Mouse (Mus musculus) gastrocnemius, postnatal 36 days (tissue): ENCODE measurements around the gene Ezr. TPM values are rescaled to one million over a fixed set of nuclear protein-coding genes. Genes with fewer than 3 reads are reported as not detected.

Experiments used
- DNase-seq, 2 experiments: peaks; one replicate each; pipeline ENCODE4 v3.0.0; 2022
- intact Hi-C: fragments of 180-260 bp; cut with DNase I; formaldehyde crosslinking; loops from one replicate; pipeline ENCODE4 v1.15.1; 2025
- long read RNA-seq, 2 experiments: library from polyadenylated mRNA; stranded (forward); transcript quantifications; one replicate each; pipeline ENCODE4 v2.0.0; 2021
- total RNA-seq, 2 experiments: library from RNA; stranded (reverse); gene quantifications; 2 replicates each; pipeline ENCODE4 v1.2.3; 2021

Ezr gene
- total RNA-seq, result 1 to 10 TPM; 2.1 to 2.5 TPM
- long read RNA-seq, experiment 1, partial matches to known transcripts, result 1 of 2 reads
- long read RNA-seq, experiment 1, other reads (novel, unspliced or antisense), result 0 of 2 reads
- long read RNA-seq, experiment 2, result 0 reads

DNA sequence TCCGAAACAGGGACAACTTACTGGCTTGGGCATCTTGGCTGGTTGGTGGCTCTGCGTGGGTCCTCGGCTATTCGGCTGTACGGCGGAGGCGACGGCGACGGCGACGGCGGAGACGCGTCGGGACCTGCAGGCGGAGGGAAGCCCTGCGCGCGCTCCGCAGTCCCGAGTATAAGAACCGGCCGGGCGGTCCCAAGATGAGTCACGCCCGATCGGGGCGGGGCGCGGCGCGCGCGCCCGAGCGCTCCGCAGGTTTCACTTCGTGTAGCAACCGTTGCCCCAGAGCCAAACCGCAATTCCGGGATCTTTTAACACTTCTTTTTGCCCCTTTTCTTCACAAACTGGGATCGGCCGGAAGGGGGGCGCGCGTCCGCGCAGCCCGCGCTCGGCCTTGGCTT, at the start of gene Ezr:
Gene Ezr (minus strand): TSS at position 174 of the 395 bp plus-strand sequence.
- DNase-seq, result peak; percentile 79 to 80
- intact Hi-C loops, result no loop called here

DNA sequence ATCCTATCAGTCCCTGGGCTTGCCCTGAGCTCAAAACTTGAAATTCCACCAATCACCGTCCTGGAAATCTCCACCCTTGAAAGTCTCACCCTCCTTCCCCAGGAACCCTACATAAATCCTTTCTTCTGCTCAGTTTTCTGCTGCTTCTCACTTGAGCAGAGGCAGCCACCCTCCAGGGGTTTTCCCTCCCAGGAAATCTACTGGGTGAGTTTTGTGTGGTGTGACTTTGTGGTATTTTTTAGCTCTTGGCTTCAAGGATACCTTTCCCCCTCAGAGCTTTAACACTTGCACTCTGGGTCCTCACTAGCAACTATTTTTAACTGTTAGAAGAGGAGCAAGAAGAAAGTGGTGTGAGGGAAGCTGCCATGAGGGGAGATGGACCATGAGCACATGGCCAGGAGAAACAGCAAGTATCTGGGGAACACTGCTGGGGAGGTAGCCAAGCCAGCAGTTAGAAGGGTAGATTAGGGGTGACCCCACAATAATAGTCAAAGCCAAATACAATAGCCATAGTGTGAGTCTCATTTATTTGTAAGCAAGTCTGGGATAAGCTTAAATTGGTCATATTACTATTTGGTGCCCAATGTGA, 47.5 kb upstream of the Ezr start:
- intact Hi-C loops, result no loop called here
- no peak for DNase-seq

DNA sequence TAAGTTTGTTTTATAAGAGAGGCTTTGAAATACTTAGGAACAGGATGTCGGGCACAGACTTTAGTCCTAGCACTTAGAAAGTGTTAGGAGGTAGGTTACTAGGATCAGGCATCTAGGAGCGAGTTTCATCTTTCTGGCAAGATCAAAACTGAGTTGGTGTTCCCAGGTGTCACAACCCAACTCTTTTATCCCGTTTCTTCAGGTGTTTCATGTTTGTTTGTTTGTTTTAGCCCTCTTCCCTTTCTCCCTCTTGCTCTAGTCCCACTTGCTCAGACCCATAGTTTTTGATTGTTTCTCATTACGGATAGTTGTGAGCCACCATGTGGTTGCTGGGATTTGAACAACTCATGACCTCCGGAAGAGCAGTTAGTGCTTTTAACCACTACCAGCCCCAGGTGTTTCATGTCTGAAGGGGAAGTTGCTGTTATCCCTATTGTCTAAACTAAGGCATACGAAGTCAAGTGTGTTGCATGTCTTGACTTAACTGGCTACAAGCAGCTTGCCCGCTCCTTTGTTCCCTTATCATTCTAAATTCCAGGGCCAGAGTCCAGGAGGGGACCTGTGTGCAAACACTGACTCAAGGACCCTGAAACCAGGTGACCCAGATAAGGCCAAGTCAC, 46.1 kb upstream of the Ezr start:
- intact Hi-C loops, result no loop called here
- DNase-seq, result no peak

DNA sequence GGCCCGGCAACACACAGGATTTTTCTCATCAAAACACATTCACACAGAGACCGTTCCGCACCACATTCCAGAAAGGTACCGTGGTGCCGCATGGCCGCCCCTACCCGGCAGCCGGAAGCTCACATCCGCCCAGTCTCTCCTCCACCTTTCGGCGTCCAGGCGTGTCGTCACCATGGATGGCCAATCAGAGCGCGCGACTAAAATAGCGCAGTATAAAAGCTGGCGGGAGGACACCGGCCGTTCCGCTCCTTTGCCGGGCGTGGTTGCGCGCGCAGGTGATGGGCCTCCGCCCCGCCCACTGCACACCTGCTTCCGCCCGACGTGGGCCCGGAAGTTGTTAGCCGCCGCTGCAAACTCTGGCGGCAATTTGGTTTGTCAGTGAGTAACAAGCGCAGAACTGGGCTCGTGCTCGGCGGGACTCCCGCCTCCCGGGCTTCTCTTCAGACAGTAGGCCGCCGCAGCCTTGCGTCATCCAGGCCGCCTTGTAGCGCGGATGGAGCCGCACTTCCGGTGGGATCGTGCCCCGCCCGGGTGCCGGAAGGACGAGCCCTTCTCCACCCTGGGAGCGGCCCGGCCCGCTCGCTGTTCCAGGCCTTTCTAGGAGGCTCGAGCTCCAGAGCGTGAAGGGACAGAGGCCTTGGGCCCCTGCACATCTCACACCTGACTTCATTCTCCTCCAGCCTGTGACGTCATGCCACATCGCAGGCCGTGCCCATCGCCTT, 45.3 kb upstream of the Ezr start:
- DNase-seq, result peak; percentile 79 to 86
- intact Hi-C loops, result no loop called here

DNA sequence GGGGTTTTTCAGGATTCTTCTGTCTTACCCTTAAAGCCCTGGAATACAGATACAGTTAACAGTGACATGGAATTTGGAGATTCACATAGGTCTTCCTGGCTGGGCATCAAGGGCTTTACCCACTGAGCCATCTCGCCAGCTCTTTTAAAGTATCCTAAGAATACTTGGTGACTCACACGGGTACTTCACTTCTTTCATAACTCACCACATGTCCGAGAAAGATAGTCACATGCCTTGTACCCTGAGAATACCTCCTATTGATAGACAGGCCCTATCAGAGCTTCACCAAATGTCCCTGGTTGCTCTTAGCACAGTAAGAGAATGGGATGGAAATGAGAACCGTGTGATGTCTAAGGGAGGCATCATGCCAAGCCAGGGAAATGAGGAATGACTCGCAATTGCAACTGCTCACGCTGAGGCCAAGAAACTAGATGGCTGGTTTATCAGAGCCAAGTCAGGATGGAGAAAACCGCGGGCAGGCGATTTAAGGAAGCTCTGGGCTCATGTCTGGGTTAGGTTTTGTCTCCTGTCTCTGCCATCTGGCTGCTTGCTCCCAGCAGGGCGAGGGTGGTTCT, 44.7 kb upstream of the Ezr start:
- no peak for DNase-seq
- intact Hi-C loops, result no loop called here

DNA sequence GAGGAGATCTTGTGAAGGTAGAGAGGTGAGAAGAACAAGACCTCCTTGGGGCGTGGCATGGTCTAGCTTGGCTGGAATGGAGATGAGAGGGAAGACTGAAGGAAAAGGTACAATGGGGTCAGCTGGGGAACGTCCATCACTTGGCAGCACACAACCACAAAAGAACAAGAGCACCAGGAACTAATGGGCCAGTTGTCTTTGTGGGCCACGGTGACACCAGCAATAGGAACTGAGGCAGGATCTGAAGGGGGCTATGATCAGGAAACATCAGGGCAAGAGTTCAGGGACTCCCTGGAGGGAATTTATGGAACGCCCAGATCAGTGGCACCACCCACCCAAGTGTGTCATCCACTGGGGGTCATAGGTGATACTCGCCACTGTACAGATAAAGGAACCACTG, 34.2 kb upstream of the Ezr start:
- no peak for DNase-seq
- intact Hi-C loops, result no loop called here

DNA sequence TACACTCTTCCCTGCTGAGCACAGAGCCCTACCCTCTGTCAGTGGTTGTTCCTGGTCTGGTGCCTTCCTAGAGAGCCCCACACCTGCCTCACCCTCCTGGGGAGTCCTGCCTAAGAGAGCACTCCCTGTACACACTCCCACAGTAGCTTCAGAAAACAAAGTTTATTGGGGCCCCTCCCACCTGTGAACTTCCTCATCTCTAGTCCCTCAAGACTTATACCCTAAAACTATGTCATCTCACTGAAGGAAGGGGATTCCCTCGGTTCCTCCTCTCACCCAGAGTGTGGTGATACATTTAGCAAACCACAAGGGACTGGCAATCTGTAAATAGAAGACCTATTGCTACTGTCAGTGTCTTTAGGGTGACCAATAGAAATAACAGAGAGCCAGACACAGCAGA, 33.6 kb upstream of the Ezr start:
- no peak for DNase-seq
- intact Hi-C loops, result no loop called here

DNA sequence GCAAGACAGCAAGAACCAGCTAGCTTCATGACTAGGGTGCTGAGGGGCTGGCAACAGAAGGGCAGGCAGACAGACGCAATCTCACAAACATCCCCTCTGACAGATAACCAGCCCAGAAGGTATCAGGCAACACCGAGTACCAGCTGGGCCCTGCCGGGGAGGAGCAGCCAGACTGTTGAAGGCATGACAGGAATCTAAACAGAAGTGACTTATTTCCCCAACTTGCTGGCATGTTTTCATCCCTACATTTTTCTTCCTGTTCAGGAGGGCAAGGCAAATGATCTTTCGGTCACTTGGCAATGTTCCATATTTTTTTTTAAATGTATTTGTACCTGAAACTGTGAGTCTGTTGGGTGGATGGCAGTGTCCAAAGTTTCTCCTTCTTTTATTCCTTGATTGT, 32.1 kb upstream of the Ezr start:
- DNase-seq, result no peak
- intact Hi-C loops, result no loop called here

DNA sequence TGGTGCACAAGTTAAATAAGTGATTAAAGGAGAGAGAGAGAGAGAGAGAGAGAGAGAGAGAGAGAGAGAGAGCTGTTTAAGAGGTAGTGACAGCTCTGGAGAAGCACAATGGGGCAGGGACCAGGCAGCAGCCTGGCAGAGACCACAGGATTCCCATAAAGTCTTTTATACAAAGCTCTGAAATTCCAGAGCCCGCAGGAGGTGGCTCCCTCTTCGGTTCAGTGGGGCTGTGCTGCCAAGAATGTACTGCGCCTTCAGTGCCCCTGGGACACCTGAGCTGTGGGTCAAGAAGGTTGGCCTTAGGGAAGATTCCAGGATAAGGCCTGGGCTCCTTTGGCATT, 30.2 kb upstream of the Ezr start:
- intact Hi-C loops, result no loop called here

DNA sequence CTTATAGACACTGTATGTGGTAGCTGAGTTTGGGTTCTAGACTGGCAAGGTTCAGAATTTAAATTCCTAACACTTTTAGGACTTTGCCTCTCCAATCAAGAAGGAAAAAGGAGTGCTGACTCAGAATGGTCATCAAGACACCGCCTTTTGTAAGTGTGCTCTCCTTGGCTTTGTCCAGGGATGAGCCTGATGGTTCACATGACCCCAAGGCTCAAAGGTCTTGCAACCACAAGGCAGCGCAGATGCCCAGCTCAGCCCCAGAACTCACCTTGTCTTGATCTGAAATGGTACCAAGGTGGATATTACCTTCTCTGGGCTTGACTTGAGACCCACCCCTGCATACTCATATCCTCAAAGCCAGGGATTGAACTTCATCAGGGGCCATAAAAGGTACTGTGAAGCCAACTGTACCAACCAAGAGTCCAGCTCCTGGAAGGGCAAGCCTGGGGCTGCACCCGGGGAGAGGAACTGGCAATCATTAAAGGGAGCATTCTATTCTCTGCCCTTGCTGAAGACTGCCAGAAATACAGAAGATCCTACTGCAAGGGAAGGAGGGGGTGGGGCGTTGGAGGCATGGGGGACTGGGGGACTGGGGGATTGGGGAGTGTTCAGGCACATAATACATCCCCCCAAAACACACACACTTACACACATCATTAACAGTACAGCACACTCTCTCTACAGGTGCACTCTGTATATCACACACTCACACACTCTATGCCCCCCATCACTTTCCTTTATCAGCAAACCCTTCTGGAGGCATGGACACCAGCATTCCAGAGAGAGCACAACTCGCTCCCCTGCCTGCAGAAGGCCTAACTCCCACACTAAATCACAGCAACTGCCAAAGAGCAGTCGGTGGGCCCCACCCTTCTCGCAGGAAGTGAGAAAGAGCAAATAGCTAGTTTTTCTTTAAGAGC, 29.6 kb upstream of the Ezr start:
- DNase-seq, result no peak
- intact Hi-C loops, result no loop called here

More for the DNA sequence above, 30.2 kb upstream of the Ezr start:
- no peak for DNase-seq

DNA sequence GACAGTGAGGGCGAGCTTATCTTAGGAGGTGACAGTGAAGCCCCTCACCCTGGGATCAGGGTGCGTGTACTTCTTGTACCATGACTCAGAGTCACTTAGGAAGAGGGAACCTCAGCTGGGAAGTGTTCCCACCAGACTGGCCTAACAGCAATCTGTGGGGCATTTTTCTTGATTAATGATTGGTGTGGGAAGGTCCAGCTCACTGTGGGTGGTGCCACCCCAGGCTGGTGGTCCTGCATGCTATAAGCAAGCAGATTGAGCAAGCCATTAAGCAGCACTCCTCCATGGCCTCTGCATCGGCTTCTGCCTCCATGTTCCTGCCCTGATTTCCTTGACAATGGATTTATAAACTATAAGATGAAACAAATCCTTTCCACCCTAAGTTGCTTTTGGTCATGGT, 26.7 kb upstream of the Ezr start:
- intact Hi-C loops, result no loop called here
- DNase-seq, result no peak

DNA sequence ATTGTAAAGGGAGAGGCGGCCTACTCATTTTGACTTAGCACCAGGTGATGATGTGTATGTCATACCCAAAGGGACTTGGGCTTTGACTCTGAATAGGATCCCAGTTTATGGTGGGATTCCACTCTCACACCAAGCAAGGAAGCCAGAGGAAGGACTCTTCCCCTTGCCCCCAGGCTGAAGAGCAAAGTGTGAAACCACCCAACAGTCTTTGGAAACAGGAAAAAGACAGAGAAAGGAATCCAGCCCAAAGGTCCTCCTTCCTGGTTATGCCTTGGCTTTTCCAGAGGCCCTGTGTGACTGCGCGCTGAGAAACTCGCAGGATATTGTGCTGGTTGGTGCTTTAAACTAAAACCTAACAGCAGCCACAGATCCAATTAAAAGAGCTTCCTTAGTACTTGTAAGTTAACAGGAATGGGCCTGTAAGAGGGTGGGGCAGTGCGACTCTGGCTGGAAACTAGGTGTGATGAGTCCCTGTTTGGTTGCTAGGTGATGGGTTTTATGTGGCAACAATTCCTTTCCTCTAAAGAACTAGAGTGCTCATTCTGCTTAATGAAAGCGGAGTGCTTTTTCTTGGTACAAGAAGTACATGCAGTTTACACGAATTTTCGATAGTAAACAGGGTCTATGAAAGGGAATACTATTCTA, 26.1 kb upstream of the Ezr start:
- intact Hi-C loops, result no loop called here
- DNase-seq, result no peak

DNA sequence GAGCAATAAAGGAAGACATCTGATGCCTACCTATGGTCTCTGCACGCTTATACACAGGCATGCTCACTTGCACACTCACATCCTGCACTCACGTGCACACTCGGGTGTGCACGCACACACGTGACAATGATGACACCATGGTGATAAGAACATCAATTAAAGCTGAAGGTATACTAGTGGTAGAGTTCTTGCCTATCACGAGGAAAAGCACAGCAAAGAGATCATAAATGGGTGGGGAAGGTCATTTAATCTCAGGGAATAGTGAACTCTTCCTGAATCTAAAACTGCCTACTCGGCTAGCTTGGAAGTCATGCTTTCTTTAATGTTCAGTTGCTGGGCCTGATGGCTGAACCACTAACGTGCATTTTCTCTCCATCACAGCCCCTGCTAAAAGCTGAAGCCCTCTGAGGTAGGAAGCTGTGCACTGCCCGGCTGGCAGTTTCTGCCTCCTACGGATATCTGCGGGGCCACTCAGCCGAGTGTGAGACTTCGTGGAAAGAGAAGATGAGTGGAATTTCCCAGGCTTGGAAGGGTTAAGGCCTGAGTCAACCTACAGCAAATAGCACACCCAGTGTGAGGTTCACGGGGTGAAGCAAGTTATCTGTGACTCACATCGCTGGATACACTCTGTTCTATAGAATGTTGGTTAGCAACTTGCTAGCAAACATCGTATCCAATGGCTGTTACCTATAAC, 25.4 kb upstream of the Ezr start:
- DNase-seq, result no peak
- intact Hi-C loops, result no loop called here

DNA sequence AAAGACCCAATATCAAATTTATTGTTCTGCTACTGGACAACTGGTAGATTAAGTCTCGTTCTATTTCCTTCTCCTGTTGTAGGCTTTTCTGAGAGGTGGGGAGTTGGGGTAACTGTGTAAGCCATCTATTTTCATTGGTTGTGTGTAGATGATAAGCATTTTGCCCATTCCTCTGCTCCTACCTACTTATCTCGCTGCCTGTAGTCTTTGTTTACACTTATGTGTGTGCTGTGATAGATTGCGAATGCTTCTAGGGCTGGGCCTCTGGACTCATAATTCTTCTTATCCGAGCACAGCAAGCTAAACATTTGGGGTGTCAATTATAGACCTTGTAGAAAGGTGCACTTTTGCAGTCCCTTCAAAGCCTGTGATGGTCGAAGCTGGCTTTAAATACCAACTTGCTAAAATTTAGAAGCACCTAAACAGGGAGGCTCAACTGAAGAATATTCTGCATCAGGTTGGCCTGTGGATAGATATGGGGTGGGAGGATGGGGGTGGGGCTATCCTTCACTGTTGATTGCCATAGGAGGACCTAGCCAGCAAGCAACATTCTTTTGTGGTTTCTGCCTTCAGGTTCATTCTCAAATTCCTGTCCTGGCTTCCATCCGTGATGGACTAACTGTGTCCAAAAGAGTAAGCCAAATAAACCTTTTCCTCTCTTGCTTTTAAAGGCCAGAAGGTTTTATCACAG, 22.4 kb upstream of the Ezr start:
- no peak for DNase-seq
- intact Hi-C loops, result no loop called here

DNA sequence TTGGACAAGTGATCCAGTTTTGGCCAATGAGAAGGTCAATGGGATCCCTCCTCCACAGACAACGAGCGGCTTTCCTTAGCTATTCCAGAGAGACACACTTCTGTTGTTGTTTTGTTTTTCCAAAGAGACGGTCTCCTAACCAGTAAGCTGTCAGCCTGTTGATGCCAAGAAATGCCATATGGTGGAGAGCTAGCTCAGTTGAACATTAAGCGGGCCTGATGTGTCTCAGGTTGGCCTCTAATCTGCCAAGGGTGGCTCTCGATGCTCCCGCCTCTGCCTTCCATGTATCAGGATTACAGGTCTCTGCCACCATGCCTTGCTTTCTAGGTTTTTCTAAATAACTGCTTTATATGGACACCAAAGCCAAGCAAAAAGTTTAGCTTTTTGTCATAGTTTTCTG, 21.5 kb upstream of the Ezr start:
- intact Hi-C loops, result no loop called here
- no peak for DNase-seq

DNA sequence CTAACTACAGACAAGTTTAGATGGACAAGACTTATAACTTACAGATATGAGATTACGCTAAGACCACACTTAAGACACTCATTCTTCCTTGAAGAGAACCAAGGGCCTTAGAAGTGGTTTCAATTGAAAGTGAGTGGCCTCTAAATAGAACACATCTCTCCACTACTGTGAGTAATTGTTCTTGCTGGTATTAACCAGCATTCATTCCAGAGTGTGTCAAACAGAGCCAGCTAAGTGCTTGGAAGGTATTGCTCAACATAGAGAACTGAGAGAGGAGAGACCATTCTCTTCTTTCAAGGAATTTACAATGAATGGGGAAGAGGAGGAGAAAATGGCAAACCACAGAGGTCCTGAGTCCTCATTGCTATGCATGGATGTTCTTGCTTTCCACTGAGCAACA, 21.0 kb upstream of the Ezr start:
- intact Hi-C loops, result no loop called here
- no peak for DNase-seq

DNA sequence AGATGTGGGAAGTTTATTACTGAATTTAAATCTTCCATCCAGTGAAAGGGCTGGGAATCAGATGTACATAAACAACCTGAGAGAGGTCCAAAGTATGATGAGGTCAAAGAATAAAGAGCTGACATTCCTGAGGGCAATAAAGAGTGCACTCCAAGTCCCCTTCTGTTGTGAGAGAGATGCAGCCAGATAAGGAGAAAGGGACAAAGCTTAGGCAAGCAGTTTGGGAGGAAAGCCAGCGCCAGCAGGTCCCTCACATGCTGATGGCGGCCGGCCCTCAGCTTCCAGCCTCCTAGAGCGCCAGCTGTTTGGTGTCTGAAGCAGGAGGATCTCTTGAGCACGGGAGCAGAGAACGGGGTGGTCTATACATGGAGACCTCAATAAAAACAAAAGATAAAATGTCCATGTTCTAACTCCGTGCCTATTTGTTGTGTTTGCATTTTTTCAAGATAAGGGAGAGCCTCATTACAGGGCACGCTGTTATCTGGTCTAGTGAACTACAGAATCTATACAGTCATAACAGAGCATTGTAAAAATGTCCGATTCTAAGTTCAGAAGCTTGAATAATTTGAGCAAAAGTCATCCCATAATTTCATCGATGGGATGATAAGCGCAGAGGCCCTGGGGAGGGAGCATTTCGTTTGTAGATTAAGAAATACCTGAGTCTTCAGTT, 15.9 kb upstream of the Ezr start:
- intact Hi-C loops, result no loop called here
- DNase-seq, result no peak

DNA sequence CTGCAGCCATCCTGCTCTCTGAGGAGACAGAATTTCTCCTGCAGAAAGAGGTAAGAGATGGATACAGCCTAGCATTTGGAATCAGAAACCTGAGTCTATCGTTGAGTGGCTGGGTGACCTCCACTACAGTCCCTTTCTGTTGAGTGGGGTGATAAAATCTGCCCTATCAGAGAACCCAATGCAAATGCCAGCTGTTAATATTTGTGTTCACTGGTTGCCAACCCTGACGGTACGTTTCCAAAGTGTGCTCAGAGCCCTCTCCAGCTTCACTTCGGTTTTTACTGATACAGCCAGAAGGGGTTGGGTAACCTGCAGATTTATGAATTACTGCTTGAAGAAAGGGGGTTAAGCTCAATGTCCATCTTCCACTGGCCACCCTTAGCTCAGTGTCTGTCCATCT, 14.9 kb upstream of the Ezr start:
- DNase-seq, result no peak
- intact Hi-C loops, result no loop called here
